Mouse (Mus musculus): Measurements from ENCODE around the gene Defb41.
"Not testable (repeated sequence)": the region's sequence is repeated elsewhere in the genome, so short reads cannot be mapped to it uniquely, and the experiment has no call there.

The Defb41 gene

DNA sequence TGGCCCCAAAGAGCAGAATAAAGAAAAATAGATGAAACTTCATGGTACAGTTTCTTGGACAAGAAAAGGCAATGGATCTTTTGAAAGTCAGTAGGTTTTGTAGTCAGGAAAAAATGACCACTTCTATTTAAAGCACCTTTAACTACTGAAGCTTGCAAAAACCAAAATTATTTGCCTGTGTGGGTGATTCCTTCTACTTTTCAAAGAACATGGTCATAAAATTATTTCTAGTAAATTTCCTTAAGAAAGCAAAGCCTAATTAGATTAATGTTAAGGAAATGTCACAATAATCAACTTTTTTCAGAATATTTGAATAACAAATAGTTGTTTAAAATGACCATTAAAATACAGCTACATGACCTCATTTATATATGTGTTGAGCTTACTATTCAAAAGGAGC is at the start of gene Defb41:
TSS of gene Defb41 (minus strand) at position 101 of the 400 bp plus-strand sequence.
- DNase-seq (ENCODE audit: low spot score), result no peak

DNA sequence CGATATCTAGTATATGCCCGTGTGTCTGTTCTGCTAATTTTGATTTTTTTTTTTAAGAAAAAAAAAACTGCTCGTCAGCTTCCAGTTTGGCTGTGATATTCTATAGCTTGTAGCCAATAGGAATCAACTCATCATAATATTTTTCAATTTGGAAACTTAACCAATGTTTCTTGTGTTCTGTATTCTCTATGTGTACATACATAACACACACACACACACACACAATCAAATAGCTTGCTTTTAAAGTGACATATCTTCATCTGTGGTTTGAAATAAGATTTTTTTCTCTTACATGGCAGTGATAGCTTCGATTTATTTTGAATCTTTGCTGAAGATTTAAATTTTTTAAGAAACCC is 43.5 kb upstream of the Defb41 start:
- DNase-seq (ENCODE audit: low spot score), result no peak

DNA sequence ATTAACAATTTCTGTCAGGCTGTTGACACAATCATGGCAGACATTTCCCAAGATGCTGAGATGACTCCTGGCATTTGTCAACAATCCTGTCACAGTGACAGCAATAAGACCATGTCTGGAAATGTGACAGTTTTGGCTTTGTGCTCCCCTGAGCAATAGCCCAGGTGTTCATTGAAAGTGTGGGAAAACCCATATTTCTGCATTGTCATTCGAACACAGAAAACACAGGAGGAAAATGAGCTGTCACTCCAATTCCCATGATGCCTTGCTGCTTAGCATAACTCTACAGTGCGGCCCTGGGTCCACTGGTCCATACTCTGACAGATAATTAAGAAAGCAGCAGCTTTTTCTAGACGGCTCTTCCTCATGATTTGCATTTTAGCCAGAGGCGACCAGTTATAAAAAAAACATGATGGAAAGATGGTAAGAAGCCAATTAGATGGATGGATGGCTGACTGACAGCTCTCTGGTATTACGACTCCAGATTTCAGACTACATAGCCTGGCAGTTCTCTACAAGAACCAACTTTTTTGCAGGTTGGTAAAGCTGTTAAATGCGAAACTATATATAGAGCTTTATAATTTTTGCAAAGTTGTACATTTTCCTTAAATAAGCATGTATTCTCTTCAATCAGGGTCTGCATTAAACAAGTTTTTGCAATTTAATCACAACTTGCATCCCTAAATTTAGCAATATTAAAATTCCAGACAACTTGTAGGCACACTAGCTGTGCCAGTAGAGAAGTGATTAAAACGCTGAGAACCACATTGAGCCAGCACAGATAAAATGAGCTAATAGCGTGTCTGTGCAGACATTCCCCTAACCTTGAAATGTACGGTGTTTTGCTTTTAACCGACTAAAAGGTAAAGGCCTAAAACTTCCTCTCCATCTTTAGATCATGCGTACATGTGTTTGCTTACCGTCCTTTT is 42.9 kb upstream of the Defb41 start:
- DNase-seq (ENCODE audit: low spot score), result no peak

DNA sequence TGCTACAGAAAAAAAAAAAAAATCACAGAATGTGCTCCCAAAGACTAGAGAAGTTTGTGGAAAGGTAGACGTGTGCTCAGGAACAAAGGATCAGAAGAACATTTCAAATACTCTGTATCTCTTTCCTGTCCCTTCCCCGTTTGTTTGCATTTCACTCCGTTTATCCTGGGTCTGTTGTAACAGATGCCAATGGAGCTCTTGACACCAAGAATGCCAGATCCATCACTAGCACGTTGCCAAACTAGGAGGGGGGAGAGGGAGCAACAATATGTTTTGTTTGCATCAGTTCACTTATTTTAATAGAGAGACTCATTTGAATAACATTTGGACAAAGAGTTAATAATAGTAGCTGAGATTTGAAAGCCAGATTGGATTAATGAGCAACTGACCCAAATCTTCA is 27.6 kb upstream of the Defb41 start:
- DNase-seq (ENCODE audit: low spot score), result no peak

DNA sequence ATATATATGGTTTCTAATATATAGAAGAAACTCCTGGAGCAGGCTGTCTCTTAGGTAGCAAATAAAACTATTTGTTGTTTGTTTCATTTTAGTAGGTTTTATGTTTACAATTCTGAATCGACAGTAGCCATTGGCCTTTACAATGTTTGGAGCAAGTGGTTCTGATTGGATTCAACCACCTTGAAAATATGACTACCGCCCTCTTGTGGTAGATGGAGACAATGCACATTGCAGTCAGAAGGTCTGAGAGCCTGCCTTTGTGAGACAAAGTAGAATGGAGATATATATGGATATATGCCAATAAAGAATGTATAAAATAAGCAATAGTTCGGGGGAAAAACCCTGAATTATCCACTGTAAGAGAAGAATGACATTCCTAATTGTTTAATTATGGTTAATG is 23.9 kb upstream of the Defb41 start:
- DNase-seq (ENCODE audit: low spot score), result no peak

DNA sequence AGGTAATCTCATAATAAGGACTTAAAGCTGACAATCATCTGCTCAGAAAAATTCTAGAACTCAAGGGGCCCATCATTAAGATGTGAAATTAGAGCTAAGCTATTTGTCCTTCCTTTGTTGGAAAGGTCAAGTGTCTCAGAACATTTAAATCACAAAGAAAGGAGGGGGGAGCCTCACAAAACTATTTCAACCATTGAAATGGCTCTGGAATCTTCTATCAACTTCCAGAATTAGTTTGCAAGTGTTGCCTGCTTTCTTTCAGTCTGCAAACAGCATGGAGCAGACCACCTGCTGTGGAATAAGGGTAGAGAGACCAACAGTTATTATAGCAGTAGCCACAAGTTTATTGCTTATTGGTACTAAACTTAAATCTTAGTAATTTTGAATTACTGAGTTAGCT is 22.4 kb upstream of the Defb41 start:
- no peak for DNase-seq (ENCODE audit: low spot score)

DNA sequence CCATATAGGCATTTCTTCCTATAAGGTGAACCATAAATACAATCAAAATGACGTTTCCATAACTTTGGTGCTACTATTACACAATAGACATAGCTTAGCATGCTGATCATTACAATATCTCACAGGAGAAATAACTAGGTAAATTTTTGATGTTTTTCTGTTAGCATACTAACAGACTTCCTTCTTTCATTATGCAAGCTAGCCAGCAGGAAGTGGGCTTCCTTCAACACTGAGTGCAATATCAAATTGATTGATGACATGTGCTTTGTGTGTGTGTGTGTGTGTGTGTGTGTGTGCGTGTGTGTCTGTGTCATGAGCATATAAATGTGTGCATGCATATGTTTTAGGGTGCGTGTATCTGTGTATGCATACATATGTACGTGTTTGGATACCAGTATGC is 6.2 kb upstream of the Defb41 start:
- no peak for DNase-seq (ENCODE audit: low spot score)

DNA sequence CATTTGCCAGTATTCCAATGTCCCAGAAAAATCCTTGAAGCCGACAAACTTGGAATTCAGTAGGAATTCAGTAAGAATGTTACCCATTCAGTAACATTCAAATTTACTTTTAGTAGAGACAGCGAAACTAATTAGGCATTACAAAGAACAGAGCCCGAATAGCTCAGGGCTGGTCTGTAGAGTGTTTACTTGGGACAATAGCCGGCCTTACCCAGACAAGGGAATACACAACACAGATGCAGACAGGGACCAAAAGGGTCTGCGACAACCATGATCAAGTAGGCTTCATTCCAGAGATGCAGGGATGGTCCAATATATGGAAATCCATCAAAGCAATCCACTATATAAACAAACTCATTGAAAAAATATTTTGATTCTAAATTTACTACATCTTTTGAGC is 3.9 kb upstream of the Defb41 start:
- no peak for DNase-seq (ENCODE audit: low spot score)

DNA sequence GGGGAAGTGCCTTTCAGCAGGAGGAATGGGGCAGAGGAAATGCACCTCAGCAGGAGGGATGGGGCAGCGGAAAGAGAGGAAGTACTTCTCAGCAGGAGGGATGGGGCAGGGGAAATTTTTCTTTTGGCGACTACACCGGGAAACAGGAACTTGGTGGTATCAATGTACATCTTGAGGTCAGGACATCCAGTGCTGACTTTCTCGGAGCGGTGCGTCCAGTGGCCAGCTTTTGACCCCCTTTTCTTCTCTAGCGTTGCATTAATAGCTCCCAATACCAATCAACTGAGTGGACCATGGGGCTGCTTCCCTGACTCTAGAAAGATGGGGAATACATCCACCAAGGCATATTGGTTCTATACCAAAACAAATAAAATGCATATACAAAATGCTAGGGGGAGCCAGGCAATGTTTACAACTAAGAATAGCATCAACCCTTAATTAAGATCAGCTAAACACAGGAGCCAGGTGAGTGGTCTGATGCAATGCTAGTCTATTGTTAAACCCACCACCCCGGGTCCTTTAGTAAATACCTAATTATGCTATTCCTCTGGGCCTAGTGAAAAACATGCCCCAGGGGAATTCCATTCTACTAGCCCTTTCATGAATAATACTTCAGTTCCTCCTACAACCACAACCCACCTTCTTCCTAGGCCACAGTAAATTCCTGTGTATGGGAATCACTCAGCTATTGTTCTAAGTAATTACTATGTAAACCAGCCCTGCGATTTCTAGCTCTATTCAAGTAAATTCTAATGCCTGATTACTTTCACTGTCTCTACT is 18.9 kb downstream of the Defb41 start:
- DNase-seq (ENCODE audit: low spot score), result not testable (repeated sequence)

DNA sequence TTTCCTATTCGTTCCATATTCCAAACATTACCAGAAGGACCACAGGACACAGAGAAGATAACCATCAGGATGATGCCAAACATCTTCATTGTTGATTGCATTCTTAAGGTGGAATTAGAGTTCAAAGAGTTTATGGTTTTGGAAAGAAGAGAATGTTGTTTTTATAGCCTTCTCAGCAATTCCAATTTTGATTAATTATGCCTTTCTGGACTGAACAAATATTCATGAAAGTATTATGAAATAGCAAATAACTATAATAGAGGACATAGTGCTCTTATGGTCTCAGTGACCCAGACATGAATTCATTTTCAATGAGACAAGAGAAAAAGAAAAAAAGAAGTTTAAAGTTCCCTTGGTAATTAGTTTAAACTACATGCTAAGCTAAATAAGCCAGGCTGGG is 27.6 kb downstream of the Defb41 start, which contains the start of gene Defb18:
TSS of gene Defb18 (minus strand) at position 101 of the 400 bp plus-strand sequence.
- DNase-seq (ENCODE audit: low spot score), result no peak

DNA sequence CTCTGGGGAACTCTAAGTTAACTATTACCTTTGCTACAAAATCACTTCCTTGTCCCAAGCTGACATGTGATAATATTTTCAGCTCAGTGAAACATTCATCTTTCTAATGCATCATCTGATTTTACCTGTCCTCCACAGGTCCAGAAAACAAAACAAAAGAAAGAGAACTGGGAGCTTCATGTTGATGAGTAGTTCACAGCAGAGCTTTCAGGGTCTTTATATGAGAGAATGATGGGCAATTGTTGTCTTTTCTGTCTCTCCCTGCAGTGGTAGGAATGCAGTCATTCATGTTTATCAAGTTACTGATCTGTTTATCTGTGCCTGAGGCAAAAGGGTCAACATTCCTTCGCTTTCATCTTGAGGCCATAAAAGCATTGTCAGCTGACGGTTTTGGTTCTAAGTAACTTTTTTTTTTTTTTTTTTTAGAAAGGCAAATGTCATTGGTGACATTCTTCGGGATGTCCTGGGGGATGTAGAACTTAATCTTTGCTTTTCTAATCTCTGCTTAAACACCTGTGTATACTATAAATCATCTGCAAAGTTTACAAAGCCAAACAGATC is 41.5 kb downstream of the Defb41 start:
- DNase-seq (ENCODE audit: low spot score), result no peak

Measured in adipocyte (in vitro differentiated cells).